Mouse (Mus musculus): ENCODE results near the gene Zfp3. TPM values are rescaled to one million over a fixed set of nuclear protein-coding genes. Genes with fewer than 3 reads are reported as not detected.

Gene Zfp3
- total RNA-seq, 1 experiment, result 2.1 TPM

DNA sequence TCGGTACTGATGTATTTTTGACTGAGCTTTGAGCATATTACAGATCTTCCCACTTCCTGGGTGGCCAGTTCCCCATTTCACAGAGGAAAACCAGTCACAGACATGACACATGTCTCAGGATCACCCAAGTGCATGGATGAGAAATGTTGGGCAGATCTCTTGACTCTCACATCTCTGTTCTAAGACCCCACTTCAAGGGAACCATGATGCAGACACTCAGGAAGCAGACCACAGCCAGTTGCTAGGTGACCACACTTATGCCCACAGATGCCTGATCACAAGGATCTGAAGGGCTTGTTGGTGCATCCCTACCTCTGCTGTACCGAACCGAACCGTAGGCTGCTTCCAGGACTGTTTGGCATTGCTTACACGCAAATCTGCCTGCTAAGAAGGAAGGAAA is 27.7 kb downstream of the Zfp3 start:
- in situ Hi-C loops (cut with MboI; ENCODE audit: low sequenced_read_pairs in 2 of 2, unreplicated experiment in 2 of 2), result no loop called here
- no peak overlapping the region for H3K9ac ChIP-seq (ENCODE audit: insufficient read depth, low read depth, low read length, poor library complexity, severe bottlenecking)
- TF ChIP-seq ZNF384 (IDR thresholded peaks at IDR 0.05; ENCODE audit: low read depth, low read length), result no peak

DNA sequence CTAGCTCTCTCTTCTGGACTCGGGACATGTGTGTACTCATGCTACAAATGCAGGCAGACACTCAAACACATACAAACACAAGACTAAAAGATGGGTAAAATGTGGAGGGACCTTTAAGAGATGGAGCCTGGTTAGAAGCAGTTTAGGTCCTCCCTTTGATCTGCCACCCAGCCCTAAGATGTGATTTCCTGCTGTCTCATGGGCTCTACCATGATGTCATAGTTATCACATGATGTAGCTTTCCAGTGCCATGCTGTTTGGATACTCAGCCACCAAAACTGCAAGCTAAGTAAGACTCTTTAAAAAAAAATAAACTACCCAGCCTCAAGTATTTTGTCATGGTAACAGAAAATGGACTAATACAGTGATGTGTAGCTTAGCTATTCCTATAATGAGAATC is 28.4 kb downstream of the Zfp3 start:
- TF ChIP-seq HCFC1 (IDR thresholded peaks at IDR 0.05; ENCODE audit: borderline replicate concordance, insufficient read depth, low read length) (no peak), MAFK (IDR thresholded peaks at IDR 0.05; ENCODE audit: insufficient read depth, low read depth, low read length) (no peak), CHD2 (IDR thresholded peaks at IDR 0.05; ENCODE audit: low read depth, low read length) (no peak), ZNF384 (IDR thresholded peaks at IDR 0.05; ENCODE audit: low read depth, low read length) (no peak), ZC3H11A (IDR thresholded peaks at IDR 0.05; ENCODE audit: borderline replicate concordance, low read depth, low read length) (no peak)
- in situ Hi-C loops (cut with MboI; ENCODE audit: low sequenced_read_pairs in 2 of 2, unreplicated experiment in 2 of 2), result no loop called here
- no peaks in the 10 kb centered on the region for H3K9me3 ChIP-seq (ENCODE audit: control insufficient read depth, insufficient read depth, low read depth, low read length)
- DNase-seq (ENCODE audit: low read depth, low spot score), result no peak
- no peak overlapping the region for H3K4me3 ChIP-seq (ENCODE audit: insufficient read depth in 1 of 2, low read depth in 1 of 2, low read length in 2 of 2, poor library complexity in 1 of 2, severe bottlenecking in 1 of 2)
- H3K36me3 ChIP-seq (ENCODE audit: control insufficient read depth, insufficient read depth, low read length, poor library complexity, severe bottlenecking), result no peaks in the 10 kb centered on the region
- no peak overlapping the region for H3K27ac ChIP-seq (ENCODE audit: insufficient read depth, low read depth, low read length, poor library complexity, severe bottlenecking)
- no peaks in the 10 kb centered on the region; a peak in 1 of 4 replicates for H3K4me1 ChIP-seq (ENCODE audit: control insufficient read depth in 2 of 2, insufficient read depth in 2 of 2, low read length in 2 of 2, poor library complexity in 1 of 2)
- no peak overlapping the region for H3K9ac ChIP-seq (ENCODE audit: insufficient read depth, low read depth, low read length, poor library complexity, severe bottlenecking)

More for the DNA sequence above, 27.7 kb downstream of the Zfp3 start:
- Histone ChIP-seq H3K4me1 (ENCODE audit: control insufficient read depth in 2 of 2, insufficient read depth in 2 of 2, low read length in 2 of 2, poor library complexity in 1 of 2) (no peaks in the 10 kb centered on the region; a peak in 1 of 4 replicates), H3K9me3 (ENCODE audit: control insufficient read depth, insufficient read depth, low read depth, low read length) (no peaks in the 10 kb centered on the region), H3K27ac (ENCODE audit: insufficient read depth, low read depth, low read length, poor library complexity, severe bottlenecking) (no peak overlapping the region), H3K4me3 (ENCODE audit: insufficient read depth in 1 of 2, low read depth in 1 of 2, low read length in 2 of 2, poor library complexity in 1 of 2, severe bottlenecking in 1 of 2) (no peak overlapping the region), H3K36me3 (ENCODE audit: control insufficient read depth, insufficient read depth, low read length, poor library complexity, severe bottlenecking) (no peaks in the 10 kb centered on the region)
- DNase-seq (ENCODE audit: low read depth, low spot score), result no peak

DNA sequence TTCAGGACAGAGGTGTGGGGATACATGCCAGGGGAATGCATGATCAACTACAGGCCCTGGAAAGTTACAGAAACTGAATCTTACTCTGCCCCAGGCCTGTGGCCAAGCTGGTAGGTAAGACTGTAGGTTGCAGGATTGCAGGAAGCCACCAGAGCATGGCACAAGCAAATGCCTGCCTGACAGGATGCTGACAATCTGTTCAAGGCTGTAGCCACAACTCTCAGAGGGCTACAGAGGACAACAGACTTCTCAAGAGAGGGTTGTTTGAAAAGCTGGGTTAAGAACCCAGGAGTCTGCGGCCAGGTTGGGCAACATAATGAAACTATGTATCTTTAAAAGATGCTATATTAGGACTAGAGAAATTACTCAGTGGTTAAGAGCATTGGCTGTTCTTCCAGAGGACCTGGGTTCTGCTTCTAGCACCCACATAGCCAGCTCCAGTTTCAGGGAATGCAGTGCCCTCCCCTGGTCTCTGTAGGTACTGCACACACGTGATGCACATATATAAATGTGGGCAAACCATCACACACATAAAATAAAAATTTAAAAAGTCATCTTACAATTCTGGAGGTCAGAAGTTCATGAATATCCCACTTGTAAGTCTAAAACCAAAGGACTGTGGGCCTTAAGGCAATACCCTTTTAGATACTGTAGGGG is 38.3 kb downstream of the Zfp3 start:
- TF ChIP-seq HCFC1 (IDR thresholded peaks at IDR 0.05; ENCODE audit: borderline replicate concordance, insufficient read depth, low read length), result no peak
- in situ Hi-C loops (cut with MboI; ENCODE audit: low sequenced_read_pairs in 2 of 2, unreplicated experiment in 2 of 2), result no loop called here
- no peaks in the 10 kb centered on the region for H3K9me3 ChIP-seq (ENCODE audit: control insufficient read depth, insufficient read depth, low read depth, low read length)
- no peak for DNase-seq (ENCODE audit: low read depth, low spot score)
- no peak overlapping the region for H3K4me3 ChIP-seq (ENCODE audit: insufficient read depth in 1 of 2, low read depth in 1 of 2, low read length in 2 of 2, poor library complexity in 1 of 2, severe bottlenecking in 1 of 2)
- H3K36me3 ChIP-seq (ENCODE audit: control insufficient read depth, insufficient read depth, low read length, poor library complexity, severe bottlenecking), result no peaks in the 10 kb centered on the region
- no peak overlapping the region for H3K9ac ChIP-seq (ENCODE audit: insufficient read depth, low read depth, low read length, poor library complexity, severe bottlenecking)
- no peak overlapping the region for H3K27ac ChIP-seq (ENCODE audit: insufficient read depth, low read depth, low read length, poor library complexity, severe bottlenecking)
- peaks cover 0 to 3% of the 10 kb centered on the region in 2 experiments; a peak in 1 of 4 replicates for H3K4me1 ChIP-seq (ENCODE audit: control insufficient read depth in 2 of 2, insufficient read depth in 2 of 2, low read length in 2 of 2, poor library complexity in 1 of 2)

GRCm38 (mm10) chr11:70802865-70803261 is 38.9 kb downstream of the Zfp3 start:
- Histone ChIP-seq H3K4me1 (ENCODE audit: control insufficient read depth in 2 of 2, insufficient read depth in 2 of 2, low read length in 2 of 2, poor library complexity in 1 of 2) (peaks cover 0 to 3% of the 10 kb centered on the region in 2 experiments; a peak in 1 of 4 replicates), H3K4me3 (ENCODE audit: insufficient read depth in 1 of 2, low read depth in 1 of 2, low read length in 2 of 2, poor library complexity in 1 of 2, severe bottlenecking in 1 of 2) (no peak overlapping the region), H3K9ac (ENCODE audit: insufficient read depth, low read depth, low read length, poor library complexity, severe bottlenecking) (no peak overlapping the region), H3K27ac (ENCODE audit: insufficient read depth, low read depth, low read length, poor library complexity, severe bottlenecking) (no peak overlapping the region), H3K9me3 (ENCODE audit: control insufficient read depth, insufficient read depth, low read depth, low read length) (no peaks in the 10 kb centered on the region), H3K36me3 (ENCODE audit: control insufficient read depth, insufficient read depth, low read length, poor library complexity, severe bottlenecking) (no peaks in the 10 kb centered on the region)
- DNase-seq (ENCODE audit: low read depth, low spot score), result no peak
- in situ Hi-C loops (cut with MboI; ENCODE audit: low sequenced_read_pairs in 2 of 2, unreplicated experiment in 2 of 2), result no loop called here
- TF ChIP-seq HCFC1 (IDR thresholded peaks at IDR 0.05; ENCODE audit: borderline replicate concordance, insufficient read depth, low read length), result no peak
- no peak for TF ChIP-seq ZNF384 (IDR thresholded peaks at IDR 0.05; ENCODE audit: low read depth, low read length)
- no peak for TF ChIP-seq MAFK (IDR thresholded peaks at IDR 0.05; ENCODE audit: insufficient read depth, low read depth, low read length)
- no peak for TF ChIP-seq CHD2 (IDR thresholded peaks at IDR 0.05; ENCODE audit: low read depth, low read length)
- no peak for TF ChIP-seq ZC3H11A (IDR thresholded peaks at IDR 0.05; ENCODE audit: borderline replicate concordance, low read depth, low read length)

- H3K27ac ChIP-seq (ENCODE audit: insufficient read depth, low read depth, low read length, poor library complexity, severe bottlenecking), result no peak overlapping the region
- peaks cover 0 to 3% of the 10 kb centered on the region in 2 experiments; a peak in 1 of 4 replicates for H3K4me1 ChIP-seq (ENCODE audit: control insufficient read depth in 2 of 2, insufficient read depth in 2 of 2, low read length in 2 of 2, poor library complexity in 1 of 2)
- no peak overlapping the region for H3K4me3 ChIP-seq (ENCODE audit: insufficient read depth in 1 of 2, low read depth in 1 of 2, low read length in 2 of 2, poor library complexity in 1 of 2, severe bottlenecking in 1 of 2)
- H3K9me3 ChIP-seq (ENCODE audit: control insufficient read depth, insufficient read depth, low read depth, low read length), result no peaks in the 10 kb centered on the region
- TF ChIP-seq ZNF384 (IDR thresholded peaks at IDR 0.05; ENCODE audit: low read depth, low read length), result no peak
- TF ChIP-seq MAFK (IDR thresholded peaks at IDR 0.05; ENCODE audit: insufficient read depth, low read depth, low read length), result no peak
- no peak for TF ChIP-seq HCFC1 (IDR thresholded peaks at IDR 0.05; ENCODE audit: borderline replicate concordance, insufficient read depth, low read length)
- TF ChIP-seq CHD2 (IDR thresholded peaks at IDR 0.05; ENCODE audit: low read depth, low read length), result no peak
- no peak for TF ChIP-seq ZC3H11A (IDR thresholded peaks at IDR 0.05; ENCODE audit: borderline replicate concordance, low read depth, low read length)
- no peak for DNase-seq (ENCODE audit: low read depth, low spot score)
- in situ Hi-C loops (cut with MboI; ENCODE audit: low sequenced_read_pairs in 2 of 2, unreplicated experiment in 2 of 2), result no loop called here
- no peaks in the 10 kb centered on the region for H3K36me3 ChIP-seq (ENCODE audit: control insufficient read depth, insufficient read depth, low read length, poor library complexity, severe bottlenecking)
- H3K9ac ChIP-seq (ENCODE audit: insufficient read depth, low read depth, low read length, poor library complexity, severe bottlenecking), result no peak overlapping the region
These were observed 39.7 kb downstream of the Zfp3 start for GRCm38 (mm10) chr11:70803711-70804200.
